Mouse (Mus musculus) thymus, adult 2 months (tissue): Measurements from ENCODE around the gene Scd1. TPM values are rescaled to one million over a fixed set of nuclear protein-coding genes. Genes with fewer than 3 reads are reported as not detected.
A peak's percentile ranks its signal among the peaks of the same experiment; 100 is the strongest.
"Not testable (repeated sequence)": the region's sequence is repeated elsewhere in the genome, so short reads cannot be mapped to it uniquely, and the experiment has no call there.

Experiments
- DNase-seq: peaks from one replicate; pipeline ENCODE4 v3.0.0; 2021
- H3K27ac ChIP-seq: fragments of 200-500 bp; 2 replicates; pipeline ENCODE4 v1.5.1; 2012; ENCODE audit warnings: low read length, control low read depth; ENCODE audit not compliant: control insufficient read depth, insufficient read depth
- H3K27me3 ChIP-seq: fragments of 200-500 bp; 2 replicates; pipeline ENCODE4 v1.6.1; 2012; ENCODE audit warnings: mild to moderate bottlenecking, low read length, moderate library complexity, mixed read lengths; ENCODE audit not compliant: control insufficient read depth, insufficient read depth
- H3K36me3 ChIP-seq: fragments of 200-500 bp; 2 replicates; pipeline ENCODE4 v1.6.1; 2012; ENCODE audit warnings: mild to moderate bottlenecking, low read length, moderate library complexity; ENCODE audit not compliant: control insufficient read depth, insufficient read depth
- H3K4me1 ChIP-seq: fragments of 200-500 bp; replicated peaks from 2 replicates; pipeline ENCODE4 v1.6.1; 2012; ENCODE audit warnings: low read length; ENCODE audit not compliant: control insufficient read depth, insufficient read depth
- H3K4me3 ChIP-seq: fragments of 200-500 bp; 2 replicates; pipeline ENCODE4 v1.5.1; 2012; ENCODE audit warnings: mild to moderate bottlenecking, low read length, control low read depth, moderate library complexity; ENCODE audit not compliant: control insufficient read depth, insufficient read depth
- CTCF ChIP-seq: fragments of 200-500 bp; IDR thresholded peaks from 2 replicates; pipeline ENCODE4 v1.5.1; 2012; ENCODE audit warnings: mild to moderate bottlenecking, control low read depth, low read length, moderate library complexity, borderline replicate concordance; ENCODE audit not compliant: control insufficient read depth, poor library complexity, insufficient read depth; ENCODE audit errors: extremely low read depth
- POLR2A ChIP-seq: fragments of 200-500 bp; IDR thresholded peaks from 2 replicates; pipeline ENCODE4 v1.6.1; 2012; ENCODE audit warnings: mild to moderate bottlenecking, low read length, control low read depth, moderate library complexity; ENCODE audit not compliant: control insufficient read depth, poor library complexity, insufficient read depth; ENCODE audit errors: extremely low read depth
- WGBS: fragments of 180-500 bp; shearing (Covaris S2); methylation state at CpG from one replicate; pipeline ENCODE4 v1.1.7; 2018; 5-methylcytosine and 5-hydroxymethylcytosine counted together
- polyA plus RNA-seq: library from polyadenylated mRNA; depleted of rRNA; stranded (reverse); fragments of >200 nt; gene quantifications from 2 replicates; pipeline ENCODE4 v1.2.3, GENCODE M21; 2012

Gene Scd1
- polyA plus RNA-seq, 1 experiment, result 776 TPM

GRCm38 (mm10) chr19:44379090-44379489, 28.6 kb downstream of the Scd1 start:
- Histone ChIP-seq H3K4me3 (no peak overlapping the region), H3K27me3 (no peaks in the 10 kb centered on the region), H3K27ac (no peak overlapping the region), H3K36me3 (no peaks in the 10 kb centered on the region), H3K4me1 (peaks cover 16% of the 10 kb centered on the region)
- TF ChIP-seq CTCF, result no peak
- no peak for TF ChIP-seq POLR2A
- no peak for DNase-seq

DNA sequence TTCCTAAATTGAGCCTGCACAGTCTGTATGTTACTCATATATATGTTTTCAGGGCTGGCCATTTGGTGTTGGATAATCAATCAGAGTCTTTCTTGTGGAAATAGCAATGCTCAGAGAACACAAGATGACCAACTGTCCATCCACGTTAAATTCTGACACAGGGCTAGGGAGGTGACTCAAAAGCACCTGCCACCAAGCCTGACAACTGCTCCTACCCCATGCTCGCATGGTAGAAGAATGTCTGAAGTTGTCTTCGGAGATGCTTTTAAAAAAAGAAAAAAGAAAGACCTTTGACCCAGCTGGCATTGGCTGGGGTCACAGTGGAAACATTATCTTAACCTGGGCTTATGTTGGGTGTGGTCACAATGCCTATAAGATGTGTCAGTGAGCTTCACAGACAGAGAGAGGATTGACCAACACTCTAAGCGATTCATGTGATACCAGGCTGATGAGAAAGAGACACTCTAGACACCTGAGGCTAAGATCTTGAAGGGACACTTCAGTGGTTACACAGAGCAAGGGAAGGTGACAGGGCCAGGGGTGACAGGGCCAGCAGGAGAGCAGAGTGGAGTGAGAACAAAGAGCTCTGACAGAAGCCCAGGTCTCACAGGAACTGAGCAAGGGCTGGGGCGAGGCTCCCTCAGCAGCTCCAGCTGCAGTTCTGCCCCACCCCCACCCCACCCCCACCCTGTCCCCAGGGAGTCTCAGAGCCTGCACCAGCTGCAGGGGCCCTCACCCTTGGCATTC, 29.9 kb downstream of the Scd1 start:
- H3K36me3 ChIP-seq, result no peaks in the 10 kb centered on the region
- TF ChIP-seq POLR2A, result no peak
- TF ChIP-seq CTCF, result no peak
- H3K27ac ChIP-seq, result no peak overlapping the region
- WGBS, result 71% methylated on average over 5 of the region's 5 CpGs
- H3K27me3 ChIP-seq, result no peaks in the 10 kb centered on the region
- H3K4me3 ChIP-seq, result no peak overlapping the region
- peaks cover 16% of the 10 kb centered on the region for H3K4me1 ChIP-seq
- DNase-seq, result peak; percentile 18

DNA sequence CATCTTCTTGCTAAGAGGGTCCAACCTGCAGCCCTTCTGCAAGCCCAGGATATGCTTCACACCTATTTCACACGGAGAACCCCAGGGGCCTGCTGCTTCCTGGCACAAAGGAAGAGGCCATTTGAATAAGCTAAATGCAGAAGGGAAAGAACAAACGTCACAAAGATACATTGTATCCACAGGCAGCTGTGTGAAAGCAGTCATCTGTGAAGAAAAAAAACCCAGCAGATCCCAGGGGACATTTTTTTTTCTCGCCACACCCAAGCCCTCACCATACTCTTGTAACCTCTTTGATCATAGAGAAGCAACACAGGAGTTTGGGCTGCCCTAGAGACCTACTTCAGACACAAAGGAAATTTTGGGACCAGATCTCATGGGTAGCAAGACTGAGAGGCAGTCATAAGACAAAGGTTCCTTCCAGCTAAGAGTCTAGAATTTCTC, 31.1 kb downstream of the Scd1 start:
- Histone ChIP-seq H3K27me3 (no peaks in the 10 kb centered on the region), H3K4me1 (peaks cover 16% of the 10 kb centered on the region), H3K27ac (no peak overlapping the region), H3K4me3 (no peak overlapping the region), H3K36me3 (no peaks in the 10 kb centered on the region)
- WGBS, result 54% methylated on average over 3 of the region's 3 CpGs
- TF ChIP-seq CTCF (no peak), POLR2A (no peak)
- no peak for DNase-seq

DNA sequence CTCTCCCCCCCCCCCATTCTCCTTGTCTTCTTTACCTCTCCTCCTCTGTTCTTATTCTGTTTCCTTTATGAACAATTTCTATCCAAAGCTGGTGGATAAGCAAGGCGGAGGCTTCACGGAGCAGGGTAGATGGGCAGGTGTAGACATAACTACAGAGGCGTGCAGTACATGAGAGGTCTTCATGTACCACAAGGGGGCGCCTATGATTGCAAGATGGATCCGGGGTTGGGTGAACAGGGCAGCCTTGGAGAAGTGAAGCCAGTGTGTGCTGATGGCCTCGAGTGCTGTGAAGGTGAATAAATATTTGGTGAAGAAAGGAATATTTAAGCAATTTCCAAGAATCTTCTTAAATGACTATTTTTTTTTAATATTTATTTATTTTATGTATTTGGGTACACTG, 34.7 kb downstream of the Scd1 start:
- Histone ChIP-seq H3K4me3 (no peak overlapping the region), H3K27me3 (no peaks in the 10 kb centered on the region), H3K27ac (no peak overlapping the region), H3K4me1 (peaks cover 9% of the 10 kb centered on the region), H3K36me3 (no peaks in the 10 kb centered on the region)
- WGBS, result 8% methylated on average over 6 of the region's 6 CpGs
- peak; percentile 84 for DNase-seq
- TF ChIP-seq CTCF (peak; percentile 69; the same call in 1 of the 2 replicates), POLR2A (no peak)

DNA sequence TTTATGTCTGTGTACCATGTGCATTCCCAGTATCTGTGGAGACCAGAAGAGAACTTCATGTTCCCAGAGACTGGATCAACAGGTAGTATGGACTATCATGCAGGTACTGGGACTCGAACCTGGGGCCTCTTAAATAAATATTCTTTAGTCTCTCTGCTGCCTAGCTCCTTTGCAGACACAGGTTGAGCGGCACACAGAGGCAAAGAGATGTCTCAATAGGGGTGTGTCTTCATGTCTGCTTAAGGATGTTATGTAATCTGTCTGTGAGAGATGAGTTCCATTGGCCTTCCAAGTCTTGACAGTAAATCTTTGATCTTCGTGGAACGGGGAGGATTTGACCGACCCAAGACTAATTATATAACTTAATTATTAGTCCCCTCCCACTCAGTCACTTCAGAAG, 37.4 kb downstream of the Scd1 start:
- WGBS, result 88% methylated on average over 5 of the region's 5 CpGs
- no peak overlapping the region for H3K27ac ChIP-seq
- H3K4me1 ChIP-seq, result no peaks in the 10 kb centered on the region
- no peak overlapping the region for H3K4me3 ChIP-seq
- DNase-seq, result no peak
- no peaks in the 10 kb centered on the region for H3K27me3 ChIP-seq
- no peaks in the 10 kb centered on the region for H3K36me3 ChIP-seq
- no peak for TF ChIP-seq CTCF
- TF ChIP-seq POLR2A, result no peak

- H3K4me1 ChIP-seq, result no peaks in the 10 kb centered on the region
- no peak for DNase-seq
- H3K27me3 ChIP-seq, result no peaks in the 10 kb centered on the region
- 55% methylated on average over 8 of the region's 8 CpGs for whole genome bisulfite sequencing
- H3K27ac ChIP-seq, result no peak overlapping the region
- no peaks in the 10 kb centered on the region for H3K36me3 ChIP-seq
- H3K4me3 ChIP-seq, result no peak overlapping the region
- TF ChIP-seq POLR2A, result no peak
- TF ChIP-seq CTCF, result no peak
These were observed 38.3 kb downstream of the Scd1 start for GRCm38 (mm10) chr19:44369371-44369770.

GRCm38 (mm10) chr19:44367076-44367475, 40.6 kb downstream of the Scd1 start:
- DNase-seq, result not testable (repeated sequence)

More at GRCm38 (mm10) chr19:44367076-44367475, 40.6 kb downstream of the Scd1 start:
- H3K36me3 ChIP-seq, H3K27me3 ChIP-seq, H3K4me1 ChIP-seq, H3K4me3 ChIP-seq, H3K27ac ChIP-seq: not testable (repeated sequence)
- WGBS, result 95% methylated on average over 10 of the region's 10 CpGs
